Mouse (Mus musculus) lung, embryonic 16.5 days (tissue): ENCODE data around the gene Dscam. TPM values are rescaled to one million over a fixed set of nuclear protein-coding genes. Genes with fewer than 3 reads are reported as not detected.

ENCODE experiments used
- ATAC-seq: fragments of 200-750 bp; cut with Nextera tagmentation; 2 replicates; pipeline ENCODE4 v1.8.0; 2017; ENCODE audit warnings: low read depth, mild to moderate bottlenecking, moderate library complexity
- H3K27ac ChIP-seq: fragments of 300-500 bp; sonication (generic); 2 replicates; pipeline ENCODE4 v1.5.1; 2014; ENCODE audit warnings: mild to moderate bottlenecking, control low read depth, low read length
- H3K27me3 ChIP-seq: fragments of 300-500 bp; sonication (generic); 2 replicates; pipeline ENCODE4 v1.6.1; 2014; ENCODE audit warnings: low read depth, low read length, mixed read lengths; ENCODE audit not compliant: control insufficient read depth, insufficient read depth
- H3K36me3 ChIP-seq: fragments of 300-500 bp; sonication (generic); 2 replicates; pipeline ENCODE4 v1.6.1; 2014; ENCODE audit warnings: low read length; ENCODE audit not compliant: control insufficient read depth, insufficient read depth
- H3K4me1 ChIP-seq: fragments of 300-500 bp; sonication (generic); replicated peaks from 2 replicates; pipeline ENCODE4 v1.6.1; 2014; ENCODE audit warnings: low read length, mixed read lengths; ENCODE audit not compliant: control insufficient read depth, insufficient read depth
- H3K4me2 ChIP-seq: fragments of 300-500 bp; sonication (generic); 2 replicates; pipeline ENCODE4 v1.6.1; 2014; ENCODE audit warnings: low read depth, low read length, control low read depth
- H3K4me3 ChIP-seq: fragments of 300-500 bp; sonication (generic); 2 replicates; pipeline ENCODE4 v1.5.1; 2014; ENCODE audit warnings: mild to moderate bottlenecking, low read length, control low read depth
- H3K9ac ChIP-seq: fragments of 300-500 bp; sonication (generic); 2 replicates; pipeline ENCODE4 v1.6.1; 2014; ENCODE audit warnings: low read length, control low read depth
- H3K9me3 ChIP-seq: fragments of 300-500 bp; sonication (generic); 2 replicates; pipeline ENCODE4 v1.6.1; 2016; ENCODE audit warnings: low read length; ENCODE audit not compliant: control insufficient read depth
- WGBS: fragments of 180-500 bp; shearing (Covaris S2); extraction: QIAGEN DNeasy Blood & Tissue Kit; methylation state at CpG from one replicate; pipeline ENCODE4 v1.1.7; 2014; 5-methylcytosine and 5-hydroxymethylcytosine counted together
- polyA plus RNA-seq: library from polyadenylated mRNA; unstranded; fragments of >200 nt; fragmentation: Nextera tagmentation; extraction: Ambion mirVana; gene quantifications from 2 replicates; pipeline ENCODE4 v1.2.1, GENCODE M21; 2015

Gene Dscam
- polyA plus RNA-seq, 1 experiment from 2014 or later = not detected

GRCm38 (mm10) chr16:96945468-96946302, 224.9 kb downstream of the Dscam start:
- Histone ChIP-seq H3K36me3 (no peaks in the 10 kb centered on the region), H3K9ac (no peak overlapping the region), H3K4me3 (no peak overlapping the region), H3K4me1 (no peaks in the 10 kb centered on the region), H3K27me3 (no peaks in the 10 kb centered on the region), H3K9me3 (no peaks in the 10 kb centered on the region), H3K4me2 (no peak overlapping the region), H3K27ac (no peak overlapping the region)
- 48% methylated on average over 11 of the region's 11 CpGs for WGBS
- no peak for ATAC-seq

GRCm38 (mm10) chr16:96943648-96944047, 226.9 kb downstream of the Dscam start:
- H3K27me3 ChIP-seq = no peaks in the 10 kb centered on the region
- ATAC-seq = no peak
- H3K4me3 ChIP-seq = no peak overlapping the region
- no peaks in the 10 kb centered on the region for H3K4me1 ChIP-seq
- H3K9me3 ChIP-seq = no peaks in the 10 kb centered on the region
- H3K36me3 ChIP-seq = no peaks in the 10 kb centered on the region
- no peak overlapping the region for H3K27ac ChIP-seq
- no peak overlapping the region for H3K9ac ChIP-seq
- WGBS = 87% methylated on average over 2 of the region's 2 CpGs
- H3K4me2 ChIP-seq = no peak overlapping the region

GRCm38 (mm10) chr16:96934795-96935194, 235.8 kb downstream of the Dscam start:
- no peak overlapping the region for H3K4me3 ChIP-seq
- no peaks in the 10 kb centered on the region for H3K27me3 ChIP-seq
- no peaks in the 10 kb centered on the region for H3K4me1 ChIP-seq
- no peak overlapping the region for H3K4me2 ChIP-seq
- WGBS = 85% methylated on average over 2 of the region's 2 CpGs
- no peaks in the 10 kb centered on the region for H3K36me3 ChIP-seq
- ATAC-seq = no peak
- H3K9ac ChIP-seq = no peak overlapping the region
- H3K9me3 ChIP-seq = no peaks in the 10 kb centered on the region
- H3K27ac ChIP-seq = no peak overlapping the region

DNA sequence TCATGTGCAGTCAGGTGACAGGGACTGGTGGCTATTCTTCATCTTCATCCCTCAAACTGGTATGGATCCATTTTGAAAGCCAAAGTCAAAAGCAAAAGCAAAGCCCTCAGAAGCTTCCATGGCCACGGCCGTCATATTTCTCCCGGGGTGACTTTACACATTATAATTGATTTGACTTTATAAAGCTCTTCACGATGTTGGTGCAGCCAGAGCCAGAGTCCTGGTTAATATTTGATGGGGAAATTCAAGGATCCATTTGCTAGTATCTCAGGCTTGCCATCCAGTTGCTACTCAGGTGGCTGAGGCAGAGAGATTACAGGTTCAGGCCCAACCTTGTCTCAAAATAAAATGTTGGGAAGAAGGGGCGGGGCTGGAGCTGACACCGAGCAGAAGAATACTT, 238.3 kb downstream of the Dscam start:
- no peak for ATAC-seq
- Histone ChIP-seq H3K36me3 (no peaks in the 10 kb centered on the region), H3K4me3 (no peak overlapping the region), H3K4me2 (no peak overlapping the region), H3K9ac (no peak overlapping the region), H3K9me3 (no peaks in the 10 kb centered on the region), H3K27me3 (no peaks in the 10 kb centered on the region), H3K4me1 (no peaks in the 10 kb centered on the region), H3K27ac (no peak overlapping the region)
- WGBS = 88% methylated on average over 6 of the region's 6 CpGs

- no peak for ATAC-seq
- Histone ChIP-seq H3K4me2 (no peak overlapping the region), H3K9ac (no peak overlapping the region), H3K27ac (no peak overlapping the region), H3K4me1 (no peaks in the 10 kb centered on the region), H3K36me3 (no peaks in the 10 kb centered on the region), H3K9me3 (no peaks in the 10 kb centered on the region), H3K4me3 (no peak overlapping the region), H3K27me3 (no peaks in the 10 kb centered on the region)
- WGBS = 80% methylated on average over 2 of the region's 2 CpGs
These were observed 238.8 kb downstream of the Dscam start for GRCm38 (mm10) chr16:96931771-96932170.

- ATAC-seq = no peak
- no peaks in the 10 kb centered on the region for H3K4me1 ChIP-seq
- no peak overlapping the region for H3K4me2 ChIP-seq
- H3K27me3 ChIP-seq = no peaks in the 10 kb centered on the region
- H3K9ac ChIP-seq = no peak overlapping the region
- no peak overlapping the region for H3K4me3 ChIP-seq
- H3K36me3 ChIP-seq = no peaks in the 10 kb centered on the region
- 84% methylated on average over 1 of the region's 1 CpGs for WGBS
- H3K9me3 ChIP-seq = no peaks in the 10 kb centered on the region
- no peak overlapping the region for H3K27ac ChIP-seq
These were observed 242.5 kb downstream of the Dscam start for GRCm38 (mm10) chr16:96928011-96928410.

DNA sequence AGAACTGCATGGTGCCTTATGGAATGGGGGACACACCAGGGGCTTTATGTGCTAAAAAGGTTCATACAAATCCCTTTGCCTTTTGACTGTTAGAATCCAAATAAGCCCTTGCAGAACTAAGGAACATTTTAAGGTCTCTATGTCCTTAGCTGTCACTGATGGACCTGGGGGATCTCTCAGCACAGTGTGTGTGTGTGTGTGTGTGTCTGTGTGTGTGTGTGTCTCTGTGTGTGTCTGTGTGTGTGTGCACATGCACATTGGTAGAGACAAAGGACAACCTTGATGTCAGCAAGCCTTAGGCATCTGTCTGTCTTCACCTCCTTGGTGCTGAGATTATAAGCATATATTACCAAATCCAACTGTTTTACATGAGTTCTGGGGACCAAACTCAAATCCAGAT, 243.1 kb downstream of the Dscam start:
- H3K27ac ChIP-seq = no peak overlapping the region
- ATAC-seq = no peak

GRCm38 (mm10) chr16:96926977-96927376, 243.6 kb downstream of the Dscam start:
- no peak for ATAC-seq
- no peaks in the 10 kb centered on the region for H3K9me3 ChIP-seq
- no peak overlapping the region for H3K4me2 ChIP-seq
- no peak overlapping the region for H3K27ac ChIP-seq
- H3K4me1 ChIP-seq = no peaks in the 10 kb centered on the region
- H3K4me3 ChIP-seq = no peak overlapping the region
- H3K36me3 ChIP-seq = no peaks in the 10 kb centered on the region
- 55% methylated on average over 3 of the region's 3 CpGs for WGBS
- no peaks in the 10 kb centered on the region for H3K27me3 ChIP-seq
- H3K9ac ChIP-seq = no peak overlapping the region

More for the DNA sequence above, 243.1 kb downstream of the Dscam start:
- Histone ChIP-seq H3K27me3 (no peaks in the 10 kb centered on the region), H3K4me3 (no peak overlapping the region), H3K9me3 (no peaks in the 10 kb centered on the region), H3K4me1 (no peaks in the 10 kb centered on the region), H3K4me2 (no peak overlapping the region), H3K9ac (no peak overlapping the region), H3K36me3 (no peaks in the 10 kb centered on the region)

DNA sequence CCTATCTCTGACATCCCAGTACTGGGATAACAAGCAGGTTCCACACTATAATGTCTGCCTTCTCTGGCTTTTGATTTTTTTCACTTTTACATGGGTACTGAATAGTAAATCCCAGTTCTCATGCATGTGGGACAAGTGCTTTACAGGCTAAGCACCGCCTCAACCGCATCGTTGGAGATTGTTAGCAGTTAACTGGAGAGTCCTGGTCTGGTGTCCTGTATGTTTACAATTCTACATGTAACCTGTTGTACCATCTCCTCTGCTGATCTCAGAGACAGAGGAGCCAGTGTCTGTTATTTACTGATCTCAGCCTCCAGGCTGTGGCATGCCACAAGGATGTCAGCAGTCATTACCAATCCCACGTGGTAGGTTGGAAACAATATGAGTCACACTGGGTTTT, 246.6 kb downstream of the Dscam start:
- WGBS = 90% methylated on average over 4 of the region's 4 CpGs
- no peaks in the 10 kb centered on the region for H3K9me3 ChIP-seq
- H3K4me3 ChIP-seq = no peak overlapping the region
- H3K36me3 ChIP-seq = no peaks in the 10 kb centered on the region
- H3K4me1 ChIP-seq = no peaks in the 10 kb centered on the region
- no peak overlapping the region for H3K27ac ChIP-seq
- no peak for ATAC-seq
- no peaks in the 10 kb centered on the region for H3K27me3 ChIP-seq
- no peak overlapping the region for H3K4me2 ChIP-seq
- no peak overlapping the region for H3K9ac ChIP-seq
